Mouse (Mus musculus): ENCODE measurements around the gene Vkorc1. TPM values are rescaled to one million over a fixed set of nuclear protein-coding genes. Genes with fewer than 3 reads are reported as not detected.
A peak's percentile ranks its signal among the peaks of the same experiment; 100 is the strongest.

Vkorc1 gene
- polyA plus RNA-seq, 1 experiment = 31.8 TPM

GRCm38 (mm10) chr7:127912190-127912871, 16.9 kb upstream of the Vkorc1 start, which contains the start of gene Kat8:
Gene Kat8 (plus strand): TSS chr7:127912516.
- Histone ChIP-seq H3K9ac (ENCODE audit: low read depth, poor library complexity, severe bottlenecking) (peak within 1 kb of the TSS; percentile 83), H3K27me3 (ENCODE audit: control insufficient read depth, insufficient read depth, low read length, poor library complexity, severe bottlenecking) (no peaks in the 10 kb centered on the region), H3K36me3 (ENCODE audit: control insufficient read depth, insufficient read depth, low read length, poor library complexity, severe bottlenecking) (peaks cover 41% of the 10 kb centered on the region), H3K4me3 (ENCODE audit: low read depth, low read length) (peak within 1 kb of the TSS; percentile 81), H3K9me3 (replicated peaks; ENCODE audit: control insufficient read depth, insufficient read depth, low read length, poor library complexity, severe bottlenecking) (no peaks in the 10 kb centered on the region), H3K4me1 (ENCODE audit: control insufficient read depth, insufficient read depth, low read length) (no peaks in the 10 kb centered on the region), H3K27ac (ENCODE audit: insufficient read depth, low read length) (peak within 1 kb of the TSS; percentile 89)
- 0 out of 2 replicates have a peak, but pooled peaks have one; percentile 24 for TF ChIP-seq EP300 (IDR thresholded peaks at IDR 0.05; ENCODE audit: insufficient read depth, low read depth, low read length)
- TF ChIP-seq CTCF (IDR thresholded peaks at IDR 0.05; ENCODE audit: low read depth, low read length) = no peak
- TF ChIP-seq POLR2A (IDR thresholded peaks at IDR 0.05; ENCODE audit: insufficient read depth, low read length) = peak; percentile 70

- H3K4me1 ChIP-seq (ENCODE audit: control insufficient read depth, insufficient read depth, low read length) = no peaks in the 10 kb centered on the region
- H3K27ac ChIP-seq (ENCODE audit: insufficient read depth, low read length) = no peak overlapping the region
- no peaks in the 10 kb centered on the region for H3K9me3 ChIP-seq (replicated peaks; ENCODE audit: control insufficient read depth, insufficient read depth, low read length, poor library complexity, severe bottlenecking)
- H3K27me3 ChIP-seq (ENCODE audit: control insufficient read depth, insufficient read depth, low read length, poor library complexity, severe bottlenecking) = no peaks in the 10 kb centered on the region
- peaks cover 35% of the 10 kb centered on the region for H3K36me3 ChIP-seq (ENCODE audit: control insufficient read depth, insufficient read depth, low read length, poor library complexity, severe bottlenecking)
- no peak overlapping the region for H3K9ac ChIP-seq (ENCODE audit: low read depth, poor library complexity, severe bottlenecking)
- TF ChIP-seq EP300 (IDR thresholded peaks at IDR 0.05; ENCODE audit: insufficient read depth, low read depth, low read length) = no peak
- TF ChIP-seq POLR2A (IDR thresholded peaks at IDR 0.05; ENCODE audit: insufficient read depth, low read length) = no peak
- no peak for TF ChIP-seq CTCF (IDR thresholded peaks at IDR 0.05; ENCODE audit: low read depth, low read length)
- no peak overlapping the region for H3K4me3 ChIP-seq (ENCODE audit: low read depth, low read length)
Measured at GRCm38 (mm10) chr7:127908656-127909055, 13.2 kb upstream of the Vkorc1 start.

- no peak overlapping the region for H3K4me3 ChIP-seq (ENCODE audit: low read depth, low read length)
- H3K4me1 ChIP-seq (ENCODE audit: control insufficient read depth, insufficient read depth, low read length) = no peaks in the 10 kb centered on the region
- H3K9me3 ChIP-seq (replicated peaks; ENCODE audit: control insufficient read depth, insufficient read depth, low read length, poor library complexity, severe bottlenecking) = no peaks in the 10 kb centered on the region
- H3K9ac ChIP-seq (ENCODE audit: low read depth, poor library complexity, severe bottlenecking) = no peak overlapping the region
- no peaks in the 10 kb centered on the region for H3K27me3 ChIP-seq (ENCODE audit: control insufficient read depth, insufficient read depth, low read length, poor library complexity, severe bottlenecking)
- H3K36me3 ChIP-seq (ENCODE audit: control insufficient read depth, insufficient read depth, low read length, poor library complexity, severe bottlenecking) = peaks cover 35% of the 10 kb centered on the region
- no peak overlapping the region for H3K27ac ChIP-seq (ENCODE audit: insufficient read depth, low read length)
- TF ChIP-seq CTCF (IDR thresholded peaks at IDR 0.05; ENCODE audit: low read depth, low read length) (no peak), EP300 (IDR thresholded peaks at IDR 0.05; ENCODE audit: insufficient read depth, low read depth, low read length) (no peak), POLR2A (IDR thresholded peaks at IDR 0.05; ENCODE audit: insufficient read depth, low read length) (no peak)
Measured at GRCm38 (mm10) chr7:127907939-127908338, 12.5 kb upstream of the Vkorc1 start.

GRCm38 (mm10) chr7:127903971-127904796, 8.8 kb upstream of the Vkorc1 start, which contains the start of gene Bckdk:
Gene Bckdk (plus strand): TSS chr7:127904082.
- TF ChIP-seq POLR2A (IDR thresholded peaks at IDR 0.05; ENCODE audit: insufficient read depth, low read length) (peak; percentile 43), EP300 (IDR thresholded peaks at IDR 0.05; ENCODE audit: insufficient read depth, low read depth, low read length) (no peak)
- Histone ChIP-seq H3K4me3 (ENCODE audit: low read depth, low read length) (peak within 1 kb of the TSS; percentile 84), H3K27ac (ENCODE audit: insufficient read depth, low read length) (peak within 1 kb of the TSS; percentile 29), H3K9me3 (replicated peaks; ENCODE audit: control insufficient read depth, insufficient read depth, low read length, poor library complexity, severe bottlenecking) (no peaks in the 10 kb centered on the region), H3K36me3 (ENCODE audit: control insufficient read depth, insufficient read depth, low read length, poor library complexity, severe bottlenecking) (peaks cover 30% of the 10 kb centered on the region), H3K4me1 (ENCODE audit: control insufficient read depth, insufficient read depth, low read length) (no peaks in the 10 kb centered on the region), H3K9ac (ENCODE audit: low read depth, poor library complexity, severe bottlenecking) (peak within 1 kb of the TSS; percentile 94), H3K27me3 (ENCODE audit: control insufficient read depth, insufficient read depth, low read length, poor library complexity, severe bottlenecking) (no peaks in the 10 kb centered on the region)

DNA sequence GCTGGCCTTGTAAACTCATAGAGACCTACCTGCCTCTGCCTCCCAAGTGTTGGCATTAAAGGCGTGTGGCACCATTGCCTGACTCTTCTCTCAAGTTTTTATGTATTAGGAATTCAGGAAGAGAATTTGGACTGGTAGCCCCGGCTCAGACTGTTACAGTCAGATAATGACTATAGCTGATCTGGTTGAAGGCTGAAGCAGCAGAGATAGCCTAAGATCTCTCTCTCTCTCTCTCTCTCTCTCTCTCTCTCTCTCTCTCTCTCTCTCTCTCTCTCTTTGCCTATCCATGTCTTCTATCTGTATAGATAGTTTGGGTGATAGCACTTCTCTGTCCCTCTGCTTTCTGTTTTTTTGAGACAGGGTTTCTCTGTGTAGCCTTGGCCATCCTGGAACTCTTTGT, 6.4 kb upstream of the Vkorc1 start:
- no peak overlapping the region for H3K9ac ChIP-seq (ENCODE audit: low read depth, poor library complexity, severe bottlenecking)
- no peaks in the 10 kb centered on the region for H3K4me1 ChIP-seq (ENCODE audit: control insufficient read depth, insufficient read depth, low read length)
- H3K27ac ChIP-seq (ENCODE audit: insufficient read depth, low read length) = no peak overlapping the region
- no peak overlapping the region for H3K4me3 ChIP-seq (ENCODE audit: low read depth, low read length)
- TF ChIP-seq POLR2A (IDR thresholded peaks at IDR 0.05; ENCODE audit: insufficient read depth, low read length) (no peak), EP300 (IDR thresholded peaks at IDR 0.05; ENCODE audit: insufficient read depth, low read depth, low read length) (no peak), CTCF (IDR thresholded peaks at IDR 0.05; ENCODE audit: low read depth, low read length) (no peak)
- peaks cover 10% of the 10 kb centered on the region for H3K36me3 ChIP-seq (ENCODE audit: control insufficient read depth, insufficient read depth, low read length, poor library complexity, severe bottlenecking)
- H3K27me3 ChIP-seq (ENCODE audit: control insufficient read depth, insufficient read depth, low read length, poor library complexity, severe bottlenecking) = no peaks in the 10 kb centered on the region
- no peaks in the 10 kb centered on the region for H3K9me3 ChIP-seq (replicated peaks; ENCODE audit: control insufficient read depth, insufficient read depth, low read length, poor library complexity, severe bottlenecking)

DNA sequence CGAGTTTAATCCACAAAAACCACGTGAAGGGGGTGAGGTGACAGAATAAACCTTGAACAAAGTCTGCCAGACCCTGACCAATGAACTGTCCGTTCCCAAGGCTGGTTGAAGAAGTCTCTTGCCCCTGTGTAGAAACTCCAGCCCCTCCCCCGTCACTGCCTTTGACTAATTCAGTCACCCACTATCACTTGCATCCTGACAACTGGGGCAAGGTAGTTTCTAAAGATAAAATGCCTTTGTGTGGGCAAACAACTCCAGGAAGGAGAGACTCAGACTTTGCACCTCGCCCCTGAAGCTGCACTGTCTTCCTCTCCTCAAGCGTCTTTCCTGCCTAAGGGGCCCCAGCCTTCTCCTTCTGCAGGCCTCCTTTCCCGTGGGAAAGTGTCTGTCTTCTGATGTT, 4.6 kb upstream of the Vkorc1 start:
- Histone ChIP-seq H3K9me3 (replicated peaks; ENCODE audit: control insufficient read depth, insufficient read depth, low read length, poor library complexity, severe bottlenecking) (no peaks in the 10 kb centered on the region), H3K27me3 (ENCODE audit: control insufficient read depth, insufficient read depth, low read length, poor library complexity, severe bottlenecking) (no peaks in the 10 kb centered on the region), H3K9ac (ENCODE audit: low read depth, poor library complexity, severe bottlenecking) (no peak overlapping the region), H3K4me3 (ENCODE audit: low read depth, low read length) (no peak overlapping the region), H3K36me3 (ENCODE audit: control insufficient read depth, insufficient read depth, low read length, poor library complexity, severe bottlenecking) (no peaks in the 10 kb centered on the region), H3K4me1 (ENCODE audit: control insufficient read depth, insufficient read depth, low read length) (no peaks in the 10 kb centered on the region), H3K27ac (ENCODE audit: insufficient read depth, low read length) (no peak overlapping the region)
- no peak for TF ChIP-seq EP300 (IDR thresholded peaks at IDR 0.05; ENCODE audit: insufficient read depth, low read depth, low read length)
- no peak for TF ChIP-seq CTCF (IDR thresholded peaks at IDR 0.05; ENCODE audit: low read depth, low read length)
